Mouse (Mus musculus): Measurements from ENCODE around the gene Coro1c. TPM values are rescaled to one million over a fixed set of nuclear protein-coding genes. Genes with fewer than 3 reads are reported as not detected.
"Not testable (repeated sequence)": the region's sequence is repeated elsewhere in the genome, so short reads cannot be mapped to it uniquely, and the experiment has no call there.

Gene Coro1c
- polyA plus RNA-seq, 1 experiment: 78.3 TPM

DNA sequence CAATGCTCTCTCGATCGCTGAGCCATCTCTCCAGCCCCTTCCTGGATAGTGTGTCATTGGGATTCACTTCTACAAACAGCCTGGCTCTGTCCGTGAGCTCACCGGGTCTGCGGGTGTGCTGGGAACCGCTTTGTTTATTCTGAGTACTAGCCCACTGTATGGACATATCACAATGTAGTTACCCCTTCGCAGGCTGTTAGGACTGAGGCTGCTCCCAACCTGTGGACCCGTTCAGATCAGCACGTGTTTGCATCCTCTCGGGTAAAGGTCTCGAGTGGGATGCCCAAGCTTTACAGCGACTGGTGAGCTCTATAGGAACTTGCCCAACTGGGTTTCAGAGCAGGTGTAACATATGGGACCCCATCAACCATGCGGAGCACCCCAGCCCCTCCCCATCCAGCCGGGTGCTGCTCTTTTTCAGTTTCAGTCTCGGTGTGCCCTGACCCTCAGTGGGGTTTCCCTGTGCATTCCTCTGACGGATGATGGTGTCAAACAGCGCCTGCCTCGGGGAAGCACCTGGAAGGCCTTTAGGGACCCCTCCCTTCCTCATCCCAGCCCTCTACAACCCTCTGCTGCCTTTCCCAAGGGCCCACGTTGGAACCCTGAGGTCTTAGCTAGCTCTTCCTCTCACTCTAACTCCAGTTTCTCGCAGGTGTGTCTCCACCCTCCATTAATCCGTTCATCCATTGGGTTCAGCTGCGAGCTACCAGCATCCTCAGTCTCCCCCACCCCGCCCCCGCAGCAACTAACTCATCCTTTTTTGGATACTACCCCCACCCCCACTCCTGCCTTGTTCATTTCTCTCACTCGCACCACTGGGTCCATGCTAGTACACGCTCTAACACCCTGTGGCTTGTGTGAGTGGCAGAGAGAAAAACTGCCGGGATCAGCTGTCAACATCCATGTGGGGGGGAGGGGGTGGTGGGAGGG is 94.2 kb downstream of the Coro1c start:
- no peak overlapping the region for H3K27ac ChIP-seq (ENCODE audit: control insufficient read depth, insufficient read depth, low read length)
- WGBS: 55% methylated on average over 27 of the region's 27 CpGs
- peaks cover 16% of the 10 kb centered on the region for H3K36me3 ChIP-seq (ENCODE audit: control insufficient read depth, insufficient read depth, low read length)
- H3K27me3 ChIP-seq (ENCODE audit: control insufficient read depth, insufficient read depth, low read length): no peaks in the 10 kb centered on the region; the same call in 1 of the 2 replicates
- no peak for TF ChIP-seq CTCF (IDR thresholded peaks at IDR 0.05; ENCODE audit: borderline replicate concordance, control insufficient read depth, extremely low read depth, insufficient read depth, low read length, poor library complexity)
- no peak for TF ChIP-seq POLR2A (IDR thresholded peaks at IDR 0.05; ENCODE audit: control insufficient read depth, extremely low read depth, insufficient read depth, low read length, poor library complexity)
- H3K4me3 ChIP-seq (ENCODE audit: control insufficient read depth, insufficient read depth, low read length): no peak overlapping the region
- no peak for DNase-seq
- peaks cover 15% of the 10 kb centered on the region for H3K4me1 ChIP-seq (replicated peaks; ENCODE audit: control insufficient read depth, insufficient read depth, low read length)

GRCm38 (mm10) chr5:113813608-113814007 is 95.0 kb downstream of the Coro1c start:
- DNase-seq: no peak
- H3K36me3 ChIP-seq (ENCODE audit: control insufficient read depth, insufficient read depth, low read length): peaks cover 8% of the 10 kb centered on the region
- WGBS: 42% methylated on average over 9 of the region's 9 CpGs

GRCm38 (mm10) chr5:113812638-113813037 is 95.9 kb downstream of the Coro1c start:
- H3K4me3 ChIP-seq (ENCODE audit: control insufficient read depth, insufficient read depth, low read length): no peak overlapping the region
- H3K4me1 ChIP-seq (replicated peaks; ENCODE audit: control insufficient read depth, insufficient read depth, low read length): peaks cover 15% of the 10 kb centered on the region
- H3K27me3 ChIP-seq (ENCODE audit: control insufficient read depth, insufficient read depth, low read length): no peaks in the 10 kb centered on the region; the same call in 1 of the 2 replicates
- TF ChIP-seq CTCF (IDR thresholded peaks at IDR 0.05; ENCODE audit: borderline replicate concordance, control insufficient read depth, extremely low read depth, insufficient read depth, low read length, poor library complexity) (no peak), POLR2A (IDR thresholded peaks at IDR 0.05; ENCODE audit: control insufficient read depth, extremely low read depth, insufficient read depth, low read length, poor library complexity) (no peak)
- DNase-seq: no peak
- 69% methylated on average over 2 of the region's 2 CpGs for WGBS
- no peak overlapping the region for H3K27ac ChIP-seq (ENCODE audit: control insufficient read depth, insufficient read depth, low read length)
- H3K36me3 ChIP-seq (ENCODE audit: control insufficient read depth, insufficient read depth, low read length): no peaks in the 10 kb centered on the region

More at GRCm38 (mm10) chr5:113813608-113814007, 95.0 kb downstream of the Coro1c start:
- TF ChIP-seq CTCF (IDR thresholded peaks at IDR 0.05; ENCODE audit: borderline replicate concordance, control insufficient read depth, extremely low read depth, insufficient read depth, low read length, poor library complexity) (no peak), POLR2A (IDR thresholded peaks at IDR 0.05; ENCODE audit: control insufficient read depth, extremely low read depth, insufficient read depth, low read length, poor library complexity) (no peak)
- no peak overlapping the region for H3K4me3 ChIP-seq (ENCODE audit: control insufficient read depth, insufficient read depth, low read length)
- H3K4me1 ChIP-seq (replicated peaks; ENCODE audit: control insufficient read depth, insufficient read depth, low read length): peaks cover 15% of the 10 kb centered on the region
- no peaks in the 10 kb centered on the region; the same call in 1 of the 2 replicates for H3K27me3 ChIP-seq (ENCODE audit: control insufficient read depth, insufficient read depth, low read length)
- no peak overlapping the region for H3K27ac ChIP-seq (ENCODE audit: control insufficient read depth, insufficient read depth, low read length)

GRCm38 (mm10) chr5:113811824-113812420 is 96.6 kb downstream of the Coro1c start:
- H3K36me3 ChIP-seq (ENCODE audit: control insufficient read depth, insufficient read depth, low read length); H3K27me3 ChIP-seq (ENCODE audit: control insufficient read depth, insufficient read depth, low read length); H3K27ac ChIP-seq (ENCODE audit: control insufficient read depth, insufficient read depth, low read length); H3K4me3 ChIP-seq (ENCODE audit: control insufficient read depth, insufficient read depth, low read length); DNase-seq: not testable (repeated sequence)
- 22% methylated on average over 11 of the region's 12 CpGs for WGBS
- peaks cover 15% of the 10 kb centered on the region for H3K4me1 ChIP-seq (replicated peaks; ENCODE audit: control insufficient read depth, insufficient read depth, low read length)

DNA sequence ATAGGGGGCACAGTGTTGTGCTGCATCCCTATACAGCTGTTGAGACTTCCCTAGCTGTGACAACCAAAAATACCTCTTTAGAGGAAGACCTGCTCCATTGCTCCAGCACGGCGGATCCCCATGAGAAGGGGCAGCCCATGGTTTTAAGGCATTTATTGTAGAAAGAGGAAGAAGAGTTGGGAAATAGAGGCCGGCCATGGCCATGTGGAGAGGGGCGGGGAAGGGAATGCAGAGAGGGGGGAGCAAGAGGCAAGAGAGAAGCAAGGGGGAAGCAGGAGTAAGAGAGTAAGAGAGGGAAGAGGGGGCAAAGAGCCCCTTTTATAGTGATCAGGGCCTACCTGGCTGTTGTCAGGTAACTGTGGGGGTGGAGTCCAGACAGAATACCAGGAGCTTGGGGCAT is 98.4 kb downstream of the Coro1c start:
- no peak for TF ChIP-seq POLR2A (IDR thresholded peaks at IDR 0.05; ENCODE audit: control insufficient read depth, extremely low read depth, insufficient read depth, low read length, poor library complexity)
- no peak for TF ChIP-seq CTCF (IDR thresholded peaks at IDR 0.05; ENCODE audit: borderline replicate concordance, control insufficient read depth, extremely low read depth, insufficient read depth, low read length, poor library complexity)
- WGBS: 91% methylated on average over 4 of the region's 4 CpGs
- Histone ChIP-seq H3K27ac (ENCODE audit: control insufficient read depth, insufficient read depth, low read length) (no peak overlapping the region), H3K4me3 (ENCODE audit: control insufficient read depth, insufficient read depth, low read length) (no peak overlapping the region), H3K27me3 (ENCODE audit: control insufficient read depth, insufficient read depth, low read length) (no peaks in the 10 kb centered on the region), H3K36me3 (ENCODE audit: control insufficient read depth, insufficient read depth, low read length) (no peaks in the 10 kb centered on the region), H3K4me1 (replicated peaks; ENCODE audit: control insufficient read depth, insufficient read depth, low read length) (peaks cover 6% of the 10 kb centered on the region; the same call in 1 of the 2 replicates)
- no peak for DNase-seq

GRCm38 (mm10) chr5:113808177-113808576 is 100.4 kb downstream of the Coro1c start:
- H3K4me3 ChIP-seq (ENCODE audit: control insufficient read depth, insufficient read depth, low read length): no peak overlapping the region
- TF ChIP-seq POLR2A (IDR thresholded peaks at IDR 0.05; ENCODE audit: control insufficient read depth, extremely low read depth, insufficient read depth, low read length, poor library complexity) (no peak), CTCF (IDR thresholded peaks at IDR 0.05; ENCODE audit: borderline replicate concordance, control insufficient read depth, extremely low read depth, insufficient read depth, low read length, poor library complexity) (no peak)
- DNase-seq: no peak
- no peaks in the 10 kb centered on the region for H3K27me3 ChIP-seq (ENCODE audit: control insufficient read depth, insufficient read depth, low read length)
- 84% methylated on average over 2 of the region's 2 CpGs for WGBS
- H3K4me1 ChIP-seq (replicated peaks; ENCODE audit: control insufficient read depth, insufficient read depth, low read length): peaks cover 9% of the 10 kb centered on the region; the same call in 1 of the 2 replicates
- H3K36me3 ChIP-seq (ENCODE audit: control insufficient read depth, insufficient read depth, low read length): no peaks in the 10 kb centered on the region
- H3K27ac ChIP-seq (ENCODE audit: control insufficient read depth, insufficient read depth, low read length): no peak overlapping the region

Data from thymus, adult 2 months (tissue).